Mouse (Mus musculus): Measurements from ENCODE around the gene Plekhh2. TPM values are rescaled to one million over a fixed set of nuclear protein-coding genes. Genes with fewer than 3 reads are reported as not detected.
"Not testable (repeated sequence)": the region's sequence is repeated elsewhere in the genome, so short reads cannot be mapped to it uniquely, and the experiment has no call there.

Gene Plekhh2
- polyA plus RNA-seq, 1 experiment from 2014 or later = 2.1 TPM

GRCm38 (mm10) chr17:84564264-84564663, 52.6 kb downstream of the Plekhh2 start:
- H3K36me3 ChIP-seq; H3K9ac ChIP-seq; H3K4me1 ChIP-seq (replicated peaks); H3K27me3 ChIP-seq; ATAC-seq (ENCODE audit: low FRiP score); H3K9me3 ChIP-seq; H3K27ac ChIP-seq; H3K4me2 ChIP-seq; H3K4me3 ChIP-seq: not testable (repeated sequence)

GRCm38 (mm10) chr17:84565762-84566161, 54.1 kb downstream of the Plekhh2 start:
- Histone ChIP-seq H3K27me3 (no peaks in the 10 kb centered on the region), H3K4me3 (no peak overlapping the region), H3K4me2 (no peak overlapping the region), H3K36me3 (0 out of 2 replicates have a peak, but pooled peaks cover 4% of the 10 kb centered on the region), H3K9me3 (no peaks in the 10 kb centered on the region), H3K9ac (no peak overlapping the region), H3K27ac (no peak overlapping the region), H3K4me1 (replicated peaks) (0 out of 2 replicates have a peak, but pooled peaks cover 4% of the 10 kb centered on the region)
- WGBS = 96% methylated on average over 6 of the region's 6 CpGs
- ATAC-seq (ENCODE audit: low FRiP score) = no peak

GRCm38 (mm10) chr17:84566773-84567555, 55.3 kb downstream of the Plekhh2 start:
- ATAC-seq (ENCODE audit: low FRiP score) = peak; percentile 72; the same call in 1 of the 2 replicates

GRCm38 (mm10) chr17:84568807-84569206, 57.1 kb downstream of the Plekhh2 start:
- 95% methylated on average over 12 of the region's 12 CpGs for WGBS
- Histone ChIP-seq H3K9ac (no peak overlapping the region), H3K4me1 (replicated peaks) (0 out of 2 replicates have a peak, but pooled peaks cover 4% of the 10 kb centered on the region), H3K4me2 (no peak overlapping the region), H3K36me3 (0 out of 2 replicates have a peak, but pooled peaks cover 4% of the 10 kb centered on the region), H3K9me3 (no peaks in the 10 kb centered on the region), H3K27ac (no peak overlapping the region), H3K27me3 (no peaks in the 10 kb centered on the region), H3K4me3 (no peak overlapping the region)
- no peak for ATAC-seq (ENCODE audit: low FRiP score)

More at GRCm38 (mm10) chr17:84566773-84567555, 55.3 kb downstream of the Plekhh2 start:
- H3K4me3 ChIP-seq = no peak overlapping the region
- H3K9ac ChIP-seq = no peak overlapping the region
- H3K27ac ChIP-seq = no peak overlapping the region
- no peaks in the 10 kb centered on the region for H3K27me3 ChIP-seq
- 0 out of 2 replicates have a peak, but pooled peaks cover 4% of the 10 kb centered on the region for H3K4me1 ChIP-seq (replicated peaks)
- 0 out of 2 replicates have a peak, but pooled peaks cover 4% of the 10 kb centered on the region for H3K36me3 ChIP-seq
- no peaks in the 10 kb centered on the region for H3K9me3 ChIP-seq
- H3K4me2 ChIP-seq = peak overlapping the region; percentile 36
- WGBS = 41% methylated on average over 27 of the region's 27 CpGs

GRCm38 (mm10) chr17:84569770-84570169, 58.1 kb downstream of the Plekhh2 start:
- H3K27me3 ChIP-seq = no peaks in the 10 kb centered on the region
- H3K9me3 ChIP-seq = no peaks in the 10 kb centered on the region
- H3K27ac ChIP-seq = no peak overlapping the region
- ATAC-seq (ENCODE audit: low FRiP score) = no peak
- WGBS = 73% methylated on average over 8 of the region's 8 CpGs
- H3K36me3 ChIP-seq = 0 out of 2 replicates have a peak, but pooled peaks cover 4% of the 10 kb centered on the region
- H3K4me1 ChIP-seq (replicated peaks) = 0 out of 2 replicates have a peak, but pooled peaks cover 4% of the 10 kb centered on the region
- no peak overlapping the region for H3K9ac ChIP-seq
- no peak overlapping the region for H3K4me2 ChIP-seq
- no peak overlapping the region for H3K4me3 ChIP-seq

- ATAC-seq (ENCODE audit: low FRiP score) = no peak
- Histone ChIP-seq H3K27ac (no peak overlapping the region), H3K4me1 (replicated peaks) (0 out of 2 replicates have a peak, but pooled peaks cover 4% of the 10 kb centered on the region), H3K4me3 (no peak overlapping the region), H3K4me2 (0 out of 2 replicates have a peak overlapping the region, but pooled peaks have one; percentile 19), H3K9ac (no peak overlapping the region), H3K9me3 (no peaks in the 10 kb centered on the region), H3K36me3 (no peaks in the 10 kb centered on the region), H3K27me3 (no peaks in the 10 kb centered on the region)
- 80% methylated on average over 18 of the region's 18 CpGs for WGBS
Observed at GRCm38 (mm10) chr17:84571629-84572028, 59.9 kb downstream of the Plekhh2 start.

- H3K27me3 ChIP-seq = no peaks in the 10 kb centered on the region
- no peaks in the 10 kb centered on the region for H3K36me3 ChIP-seq
- H3K9me3 ChIP-seq = no peaks in the 10 kb centered on the region
- H3K4me2 ChIP-seq = no peak overlapping the region
- no peak overlapping the region for H3K27ac ChIP-seq
- H3K9ac ChIP-seq = no peak overlapping the region
- no peaks in the 10 kb centered on the region for H3K4me1 ChIP-seq (replicated peaks)
- WGBS = 94% methylated on average over 9 of the region's 9 CpGs
- no peak overlapping the region for H3K4me3 ChIP-seq
- ATAC-seq (ENCODE audit: low FRiP score) = no peak
Observed at GRCm38 (mm10) chr17:84573305-84573704, 61.6 kb downstream of the Plekhh2 start.

GRCm38 (mm10) chr17:84573940-84574339, 62.2 kb downstream of the Plekhh2 start:
- Histone ChIP-seq H3K4me3 (no peak overlapping the region), H3K27ac (no peak overlapping the region), H3K36me3 (no peaks in the 10 kb centered on the region), H3K9ac (no peak overlapping the region), H3K9me3 (no peaks in the 10 kb centered on the region), H3K4me1 (replicated peaks) (no peaks in the 10 kb centered on the region), H3K4me2 (no peak overlapping the region), H3K27me3 (no peaks in the 10 kb centered on the region)
- no peak for ATAC-seq (ENCODE audit: low FRiP score)
- 85% methylated on average over 5 of the region's 5 CpGs for WGBS

- Histone ChIP-seq H3K4me3 (no peak overlapping the region), H3K9me3 (no peaks in the 10 kb centered on the region), H3K36me3 (no peaks in the 10 kb centered on the region), H3K27me3 (no peaks in the 10 kb centered on the region), H3K4me1 (replicated peaks) (no peaks in the 10 kb centered on the region), H3K4me2 (no peak overlapping the region), H3K27ac (no peak overlapping the region), H3K9ac (no peak overlapping the region)
- WGBS = 90% methylated on average over 5 of the region's 5 CpGs
- ATAC-seq (ENCODE audit: low FRiP score) = no peak
Observed at GRCm38 (mm10) chr17:84575108-84575507, 63.4 kb downstream of the Plekhh2 start.

GRCm38 (mm10) chr17:84576621-84577293, 65.1 kb downstream of the Plekhh2 start:
- Histone ChIP-seq H3K4me2 (no peak overlapping the region), H3K9ac (no peak overlapping the region), H3K4me1 (replicated peaks) (no peaks in the 10 kb centered on the region), H3K36me3 (no peaks in the 10 kb centered on the region), H3K27ac (no peak overlapping the region), H3K4me3 (no peak overlapping the region), H3K9me3 (no peaks in the 10 kb centered on the region), H3K27me3 (no peaks in the 10 kb centered on the region)
- WGBS = 83% methylated on average over 16 of the region's 16 CpGs
- no peak for ATAC-seq (ENCODE audit: low FRiP score)

- ATAC-seq (ENCODE audit: low FRiP score) = no peak
- H3K27ac ChIP-seq = no peak overlapping the region
- no peak overlapping the region for H3K9ac ChIP-seq
- H3K36me3 ChIP-seq = no peaks in the 10 kb centered on the region
- no peaks in the 10 kb centered on the region for H3K9me3 ChIP-seq
- no peak overlapping the region for H3K4me2 ChIP-seq
- H3K27me3 ChIP-seq = no peaks in the 10 kb centered on the region
- 86% methylated on average over 8 of the region's 8 CpGs for WGBS
- H3K4me1 ChIP-seq (replicated peaks) = no peaks in the 10 kb centered on the region
- H3K4me3 ChIP-seq = no peak overlapping the region
Observed at GRCm38 (mm10) chr17:84579249-84579648, 67.6 kb downstream of the Plekhh2 start.

GRCm38 (mm10) chr17:84579817-84580216, 68.1 kb downstream of the Plekhh2 start:
- Histone ChIP-seq H3K4me2 (no peak overlapping the region), H3K9me3 (no peaks in the 10 kb centered on the region), H3K4me1 (replicated peaks) (no peaks in the 10 kb centered on the region), H3K4me3 (no peak overlapping the region), H3K27ac (no peak overlapping the region), H3K27me3 (no peaks in the 10 kb centered on the region), H3K9ac (no peak overlapping the region), H3K36me3 (no peaks in the 10 kb centered on the region)
- ATAC-seq (ENCODE audit: low FRiP score) = no peak
- WGBS = 89% methylated on average over 10 of the region's 10 CpGs

Measured in hindbrain, embryonic 13.5 days (tissue).